20 mouse cellular contexts compared by ENCODE assay signal in the genomic region with DNA sequence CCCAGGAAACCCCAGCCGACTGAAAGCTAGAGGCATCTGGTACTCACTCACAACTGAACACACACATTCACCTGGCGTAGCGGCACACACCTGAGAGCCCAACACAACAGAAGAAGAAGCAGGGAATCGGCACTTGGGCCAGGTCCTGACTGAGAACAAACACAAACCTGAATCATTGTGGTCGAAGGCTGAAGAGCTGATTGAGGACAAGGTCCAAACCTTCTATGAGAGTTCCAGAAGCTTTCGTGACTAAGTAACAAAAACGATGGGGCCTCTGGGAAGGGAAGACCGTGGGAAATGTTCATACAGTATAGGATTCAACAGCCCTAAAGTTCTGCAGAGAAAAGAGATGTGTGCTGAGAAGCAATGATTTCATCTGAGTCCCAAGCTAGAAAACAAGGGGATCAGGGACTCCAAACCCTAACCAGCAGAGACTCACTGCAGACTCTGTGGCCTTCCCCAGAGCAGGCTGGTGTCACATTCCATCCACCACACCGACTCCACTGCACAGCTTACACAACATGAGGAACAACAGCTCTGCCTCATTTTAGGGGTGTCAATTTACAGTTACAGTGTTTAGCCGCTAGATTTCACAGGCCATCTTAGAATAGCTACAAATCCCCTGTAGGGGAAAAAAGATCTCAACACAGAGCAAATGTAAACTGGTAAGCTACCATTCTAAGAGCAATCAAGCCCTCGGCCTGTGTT.
DNase-seq lines count a peak whose midpoint lies in the region; ATAC-seq and TF ChIP-seq lines count a peak whose summit lies in the region.
"Had no signal": no experiment of that assay in that cellular context is flagged by ENCODE, and none has a peak within 500 bp of the region (broad histone marks: within the 10 kb centered on the region; RNA-seq: fewer than 3 reads in every experiment).

No protein-coding gene starts in this region.

- peak; percentile 30 for DNase-seq in gastrocnemius, adult 2 months
- DNase-seq in gastrocnemius, postnatal 36 days, result no peak
- no peak for DNase-seq in kidney, postnatal 25 days
- DNase-seq in forelimb bud, embryonic 11.5 days (ENCODE audit: low read depth, low spot score), result peak; percentile 13
- DNase-seq in thymus, postnatal 36 days, result no peak
- DNase-seq in lung, adult 2 months, result no peak
- DNase-seq: adrenal gland, postnatal 25 days; cerebellum, adult 11 months; cerebellum, postnatal 36 days; gastrocnemius, postnatal 10 days; liver; lung, adult 18-20 months; thymus, postnatal 4 days had no signal

- 0 out of 2 replicates have a peak, but pooled peaks have one; percentile 51 for ATAC-seq in kidney, embryonic 16.5 days (ENCODE audit: low FRiP score, low TSS enrichment)
- ATAC-seq: forebrain, postnatal 0 days; midbrain, embryonic 15.5 days had no signal

- peak overlapping the region; percentile 48; the same call in 1 of the 2 replicates for H3K27ac ChIP-seq in gastrocnemius, adult 2 months
- H3K27ac ChIP-seq in kidney, embryonic 16.5 days (ENCODE audit: low read length), result no peak overlapping the region
- H3K27ac ChIP-seq: midbrain, embryonic 15.5 days; neural tube, embryonic 15.5 days had no signal

- 71% methylated on average over 11 of the region's 11 CpGs for WGBS in kidney, embryonic 16.5 days
- 80% methylated on average over 11 of the region's 11 CpGs for WGBS in lung, adult 2 months

- no peak overlapping the region for H3ac ChIP-seq in myocyte (ENCODE audit: control insufficient read depth, insufficient read length)

- H3K4me2 ChIP-seq in kidney, embryonic 16.5 days (replicated peaks; ENCODE audit: low read depth, low read length), result no peak overlapping the region
- H3K4me2 ChIP-seq in myocyte (ENCODE audit: low read depth), result peak overlapping the region; percentile 21
- H3K4me2 ChIP-seq: midbrain, embryonic 15.5 days; neural tube, embryonic 15.5 days had no signal

- no peaks in the 10 kb centered on the region for H3K27me3 ChIP-seq in kidney, embryonic 16.5 days (ENCODE audit: insufficient read depth, low read length)
- no peaks in the 10 kb centered on the region for H3K27me3 ChIP-seq in myocyte (ENCODE audit: control insufficient read depth, insufficient read depth, insufficient read length)
- H3K27me3 ChIP-seq: CH12.LX; megakaryocyte, embryonic 14.5 days; midbrain, embryonic 15.5 days; neural tube, embryonic 15.5 days had no signal

- no peak for TF ChIP-seq POLR2A in myocyte (IDR thresholded peaks at IDR 0.05; ENCODE audit: insufficient read length, low read depth)
- TF ChIP-seq POLR2A in lung, adult 2 months (IDR thresholded peaks at IDR 0.05; ENCODE audit: borderline replicate concordance, extremely low read depth, low read depth, low read length), result no peak

- intact Hi-C loops in gastrocnemius, adult 2 months (cut with DNase I), result no loop called here
- intact Hi-C loops in gastrocnemius, postnatal 36 days (cut with DNase I), result no loop called here

- TF ChIP-seq CTCF in gastrocnemius, adult 2 months (IDR thresholded peaks at IDR 0.05), result no peak
- no peak for TF ChIP-seq CTCF in lung, adult 2 months (IDR thresholded peaks at IDR 0.05; ENCODE audit: insufficient read depth, low read length)

- H3K9me3 ChIP-seq in kidney, embryonic 16.5 days (ENCODE audit: low read length), result no peaks in the 10 kb centered on the region
- H3K9me3 ChIP-seq: megakaryocyte, embryonic 14.5 days; midbrain, embryonic 15.5 days; neural tube, embryonic 15.5 days had no signal

- no peaks in the 10 kb centered on the region for H3K36me3 ChIP-seq in kidney, embryonic 16.5 days (ENCODE audit: insufficient read depth, low read length)
- H3K36me3 ChIP-seq in myocyte (ENCODE audit: control insufficient read depth, insufficient read depth), result no peaks in the 10 kb centered on the region
- H3K36me3 ChIP-seq: midbrain, embryonic 15.5 days; neural tube, embryonic 15.5 days had no signal

- H3K4me1 ChIP-seq in kidney, embryonic 16.5 days (ENCODE audit: insufficient read depth, low read length), result 0 out of 2 replicates have a peak, but pooled peaks cover 4% of the 10 kb centered on the region
- H3K4me1 ChIP-seq in lung, adult 2 months (ENCODE audit: control insufficient read depth, insufficient read depth, low read length), result no peaks in the 10 kb centered on the region
- H3K4me1 ChIP-seq: midbrain, embryonic 15.5 days; neural tube, embryonic 15.5 days had no signal

- H3K4me3 ChIP-seq in gastrocnemius, adult 2 months, result no peak overlapping the region
- no peak overlapping the region for H3K4me3 ChIP-seq in kidney, embryonic 16.5 days (ENCODE audit: low read length)
- no peak overlapping the region for H3K4me3 ChIP-seq in myocyte
- no peak overlapping the region for H3K4me3 ChIP-seq in lung, adult 2 months (replicated peaks; ENCODE audit: extremely low read depth, low read depth, low read length)
- H3K4me3 ChIP-seq: megakaryocyte, embryonic 14.5 days; midbrain, embryonic 15.5 days; neural tube, embryonic 15.5 days had no signal

- H3K79me2 ChIP-seq in myocyte (ENCODE audit: control insufficient read depth, insufficient read depth), result no peaks in the 10 kb centered on the region

- H3K9ac ChIP-seq in kidney, embryonic 16.5 days (replicated peaks; ENCODE audit: low read length), result no peak overlapping the region
- H3K9ac ChIP-seq: forebrain, postnatal 0 days; midbrain, embryonic 15.5 days; neural tube, embryonic 15.5 days had no signal

TF ChIP-seq in myocyte, 11 proteins besides CTCF, POLR2A, EP300 and RAD21:
- TF ChIP-seq REST (IDR thresholded peaks at IDR 0.05; ENCODE audit: insufficient read depth, insufficient read length) (no peak), MAX (IDR thresholded peaks at IDR 0.05; ENCODE audit: low read depth) (no peak), CEBPB (IDR thresholded peaks at IDR 0.05; ENCODE audit: insufficient read depth, poor library complexity, severe bottlenecking) (peak; percentile 31; the same call in 1 of the 2 replicates), MYOG (IDR thresholded peaks at IDR 0.05; ENCODE audit: control insufficient read depth in 1 of 3, insufficient read depth in 1 of 3, insufficient read length in 2 of 3, low read depth in 2 of 3) (peak in 1 of 3 experiments; percentile 15)

Comparison
In these comparisons a context has a peak if more than half of its experiments do, and no peak if none do; other contexts are left out.
1. DNase-seq: peak in gastrocnemius, adult 2 months (single experiment) and forelimb bud, embryonic 11.5 days (single experiment); none in gastrocnemius, postnatal 36 days (0 of 2), kidney, postnatal 25 days (0 of 2), thymus, postnatal 36 days (0 of 2) and lung, adult 2 months (single experiment).